Comparison of ENCODE assay signal across 7 mouse cellular contexts in genomic region chr11:3408997-3409732, GRCm38 (mm10). TPM values are rescaled to one million over a fixed set of nuclear protein-coding genes. Genes with fewer than 3 reads are reported as not detected.
A peak's percentile ranks its signal among the peaks of the same experiment; 100 is the strongest.
DNase-seq lines count a peak whose midpoint lies in the region; ATAC-seq and TF ChIP-seq lines count a peak whose summit lies in the region.

Gene Limk2 (minus strand): TSS chr11:3409189.

- H3K9ac ChIP-seq in embryonic facial prominence, embryonic 12.5 days, result peak within 1 kb of the TSS; percentile 60
- H3K9ac ChIP-seq in limb, embryonic 12.5 days (replicated peaks), result peak within 1 kb of the TSS; percentile 71
- H3K9ac ChIP-seq in midbrain, embryonic 15.5 days, result peak within 1 kb of the TSS; percentile 62

- peak; percentile 95 for DNase-seq in adrenal gland, postnatal 25 days
- DNase-seq in heart, adult 18-20 months, result peak; percentile 93 to 95
- peak; percentile 95 for DNase-seq in kidney, adult 2 months
- peak; percentile 87 to 96 for DNase-seq in spleen, adult 2 months (ENCODE audit: low read depth in 1 of 2, low spot score in 2 of 2)

- H3K27ac ChIP-seq in embryonic facial prominence, embryonic 12.5 days, result peak within 1 kb of the TSS; percentile 32
- H3K27ac ChIP-seq in kidney, adult 2 months (ENCODE audit: insufficient read depth, low read depth, low read length), result peak within 1 kb of the TSS; percentile 87
- H3K27ac ChIP-seq in limb, embryonic 12.5 days, result no peak within 1 kb of the TSS
- peak within 1 kb of the TSS; percentile 58 for H3K27ac ChIP-seq in midbrain, embryonic 15.5 days
- peak within 1 kb of the TSS; percentile 80 for H3K27ac ChIP-seq in spleen, adult 2 months (ENCODE audit: insufficient read depth, low read length)

- no peaks in the 10 kb centered on the region for H3K36me3 ChIP-seq in embryonic facial prominence, embryonic 12.5 days
- no peaks in the 10 kb centered on the region for H3K36me3 ChIP-seq in kidney, adult 2 months (ENCODE audit: control insufficient read depth, insufficient read depth, low read length)
- peaks cover 6% of the 10 kb centered on the region for H3K36me3 ChIP-seq in limb, embryonic 12.5 days
- H3K36me3 ChIP-seq in midbrain, embryonic 15.5 days (replicated peaks), result no peaks in the 10 kb centered on the region
- no peaks in the 10 kb centered on the region for H3K36me3 ChIP-seq in spleen, adult 2 months (ENCODE audit: control insufficient read depth, insufficient read depth, low read length)

- peak; percentile 70 for TF ChIP-seq CTCF in kidney, adult 2 months (conservative IDR thresholded peaks at IDR 0.05; ENCODE audit: insufficient read depth, insufficient read length, low read depth, low read length)
- TF ChIP-seq CTCF in spleen, adult 2 months (IDR thresholded peaks at IDR 0.05; ENCODE audit: extremely low read depth, insufficient read depth, insufficient read length, insufficient replicate concordance), result peak; percentile 80

- no peaks in the 10 kb centered on the region for H3K9me3 ChIP-seq in embryonic facial prominence, embryonic 12.5 days
- no peaks in the 10 kb centered on the region for H3K9me3 ChIP-seq in limb, embryonic 12.5 days
- H3K9me3 ChIP-seq in midbrain, embryonic 15.5 days, result no peaks in the 10 kb centered on the region

- WGBS in embryonic facial prominence, embryonic 12.5 days, result 3% methylated on average over 45 of the region's 45 CpGs
- WGBS in kidney, adult 2 months, result 3% methylated on average over 45 of the region's 45 CpGs
- WGBS in limb, embryonic 12.5 days, result 3% methylated on average over 45 of the region's 45 CpGs
- 3% methylated on average over 44 of the region's 45 CpGs for WGBS in midbrain, embryonic 15.5 days
- WGBS in spleen, adult 2 months, result 3% methylated on average over 45 of the region's 45 CpGs

- H3K4me3 ChIP-seq in embryonic facial prominence, embryonic 12.5 days, result peak within 1 kb of the TSS; percentile 74
- H3K4me3 ChIP-seq in kidney, adult 2 months (ENCODE audit: insufficient read depth, low read depth, low read length), result peak within 1 kb of the TSS; percentile 82
- peak within 1 kb of the TSS; percentile 72 for H3K4me3 ChIP-seq in limb, embryonic 12.5 days (replicated peaks)
- peak within 1 kb of the TSS; percentile 69 for H3K4me3 ChIP-seq in midbrain, embryonic 15.5 days
- peak within 1 kb of the TSS; percentile 80 for H3K4me3 ChIP-seq in spleen, adult 2 months (ENCODE audit: extremely low read depth, insufficient read depth, insufficient read length)

- 0 out of 2 replicates have a peak, but pooled peaks cover 7% of the 10 kb centered on the region for H3K4me1 ChIP-seq in embryonic facial prominence, embryonic 12.5 days
- peaks cover 4% of the 10 kb centered on the region; the same call in 1 of the 2 replicates for H3K4me1 ChIP-seq in kidney, adult 2 months (ENCODE audit: control insufficient read depth, insufficient read depth, low read length)
- H3K4me1 ChIP-seq in limb, embryonic 12.5 days (replicated peaks), result peaks cover 10% of the 10 kb centered on the region
- peaks cover 16% of the 10 kb centered on the region for H3K4me1 ChIP-seq in midbrain, embryonic 15.5 days
- H3K4me1 ChIP-seq in spleen, adult 2 months (ENCODE audit: control insufficient read depth, insufficient read depth, insufficient read length), result no peaks in the 10 kb centered on the region

- TF ChIP-seq POLR2A in kidney, adult 2 months (IDR thresholded peaks at IDR 0.05; ENCODE audit: low read depth, low read length), result no peak
- TF ChIP-seq POLR2A in spleen, adult 2 months (IDR thresholded peaks at IDR 0.05; ENCODE audit: low read depth, low read length), result peak; percentile 52; the same call in 1 of the 2 replicates

- H3K27me3 ChIP-seq in embryonic facial prominence, embryonic 12.5 days, result no peaks in the 10 kb centered on the region
- H3K27me3 ChIP-seq in kidney, adult 2 months (replicated peaks; ENCODE audit: control insufficient read depth, insufficient read depth, low read length), result no peaks in the 10 kb centered on the region
- H3K27me3 ChIP-seq in limb, embryonic 12.5 days, result no peaks in the 10 kb centered on the region
- no peaks in the 10 kb centered on the region; the same call in 1 of the 2 replicates for H3K27me3 ChIP-seq in midbrain, embryonic 15.5 days (replicated peaks)
- H3K27me3 ChIP-seq in spleen, adult 2 months (ENCODE audit: control insufficient read depth, insufficient read depth, low read length), result no peaks in the 10 kb centered on the region

- H3K4me2 ChIP-seq in embryonic facial prominence, embryonic 12.5 days (replicated peaks), result peak within 1 kb of the TSS; percentile 65
- H3K4me2 ChIP-seq in limb, embryonic 12.5 days, result peak within 1 kb of the TSS; percentile 80
- H3K4me2 ChIP-seq in midbrain, embryonic 15.5 days, result peak within 1 kb of the TSS; percentile 65

- peak; percentile 90 for ATAC-seq in embryonic facial prominence, embryonic 12.5 days (ENCODE audit: insufficient number of reproducible peaks, insufficient read depth, low FRiP score, low TSS enrichment)
- ATAC-seq in limb, embryonic 12.5 days (ENCODE audit: insufficient number of reproducible peaks, insufficient read depth, low FRiP score, low TSS enrichment, low read depth), result peak; percentile 88
- ATAC-seq in midbrain, embryonic 15.5 days (replicated peaks), result peak; percentile 91

RNA-seq across cellular contexts. Expression of gene Limk2, which starts in this region (rescaled TPM):
- 27.1 and 44.5 TPM in 2 replicates for total RNA-seq in adrenal gland, postnatal 25 days (2021)
- 69.1 and 75.1 TPM in 2 replicates for polyA plus RNA-seq in embryonic facial prominence, embryonic 12.5 days (2016; fragmentation: Nextera tagmentation; extraction: Ambion mirVana)
- total RNA-seq in heart, adult 18-20 months (2021), result 10 to 100 TPM; 15.1 to 17.0 TPM
- 41.3 and 48.7 TPM in 2 replicates for polyA plus RNA-seq in kidney, adult 2 months (2012; rRNA removed)
- polyA plus RNA-seq in limb, embryonic 12.5 days (2016; fragmentation: Nextera tagmentation; extraction: Ambion mirVana), result 58.5 and 62.3 TPM in 2 replicates
- polyA plus RNA-seq in midbrain, embryonic 15.5 days (2015; fragmentation: Nextera tagmentation; extraction: Ambion mirVana), result 173 and 193 TPM in 2 replicates
- polyA plus RNA-seq in spleen, adult 2 months (2012; rRNA removed), result 58.8 and 66.6 TPM in 2 replicates
